Mouse (Mus musculus) hindbrain, embryonic 11.5 days (tissue): ENCODE measurements at regions not wholly inside any gene's neighbourhood (a gene's known extent, or its start where the extent isn't known, plus 50 kb on each side); places are given as distances from the start of the nearest gene placed in this dataset.
A peak's percentile ranks its signal among the peaks of the same experiment; 100 is the strongest.

Source experiments
- ATAC-seq: fragments of 200-750 bp; cut with Nextera tagmentation; 2 replicates; pipeline ENCODE4 v1.8.0; 2017; ENCODE audit warnings: mild to moderate bottlenecking, moderate TSS enrichment, moderate library complexity; ENCODE audit not compliant: low FRiP score
- DNase-seq: peaks from one replicate; pipeline ENCODE4 v3.0.0-alpha.2; 2015; ENCODE audit warnings: low spot score
- H3K27ac ChIP-seq: fragments of 300-500 bp; sonication (generic); 2 replicates; pipeline ENCODE4 v1.5.1; 2014; ENCODE audit warnings: mild to moderate bottlenecking, low read depth, low read length
- H3K27me3 ChIP-seq: fragments of 300-500 bp; sonication (generic); 2 replicates; pipeline ENCODE4 v1.6.1; 2014; ENCODE audit warnings: mild to moderate bottlenecking, low read length, moderate library complexity, mixed read lengths; ENCODE audit not compliant: control insufficient read depth, insufficient read depth
- H3K36me3 ChIP-seq: fragments of 300-500 bp; sonication (generic); 2 replicates; pipeline ENCODE4 v1.6.1; 2014; ENCODE audit warnings: mild to moderate bottlenecking, low read length, moderate library complexity, mixed read lengths; ENCODE audit not compliant: control insufficient read depth, insufficient read depth
- H3K4me1 ChIP-seq: fragments of 300-500 bp; sonication (generic); replicated peaks from 2 replicates; pipeline ENCODE4 v1.6.1; 2014; ENCODE audit warnings: low read length, mixed read lengths; ENCODE audit not compliant: control insufficient read depth, insufficient read depth
- H3K4me2 ChIP-seq: fragments of 300-500 bp; sonication (generic); replicated peaks from 2 replicates; pipeline ENCODE4 v1.6.1; 2014; ENCODE audit warnings: mild to moderate bottlenecking, low read depth, low read length
- H3K4me3 ChIP-seq: fragments of 300-500 bp; sonication (generic); 2 replicates; pipeline ENCODE4 v1.5.1; 2014; ENCODE audit warnings: low read depth, low read length
- H3K9ac ChIP-seq: fragments of 300-500 bp; sonication (generic); 2 replicates; pipeline ENCODE4 v1.6.1; 2014; ENCODE audit warnings: low read depth, low read length
- H3K9me3 ChIP-seq: fragments of 300-500 bp; sonication (generic); 2 replicates; pipeline ENCODE4 v1.6.1; 2016; ENCODE audit warnings: low read length; ENCODE audit not compliant: control insufficient read depth
- WGBS: fragments of 180-500 bp; shearing (Covaris S2); extraction: QIAGEN DNeasy Blood & Tissue Kit; methylation state at CpG from one replicate; pipeline ENCODE4 v1.1.7; 2014; 5-methylcytosine and 5-hydroxymethylcytosine counted together

GRCm38 (mm10) chr17:88212121-88212520, 147.0 kb upstream of the Fbxo11 start:
- ATAC-seq (no peak), DNase-seq (no peak)
- H3K27me3 ChIP-seq: no peaks in the 10 kb centered on the region
- no peaks in the 10 kb centered on the region for H3K4me1 ChIP-seq
- no peak overlapping the region for H3K27ac ChIP-seq
- no peak overlapping the region for H3K4me3 ChIP-seq
- no peaks in the 10 kb centered on the region for H3K36me3 ChIP-seq
- H3K9ac ChIP-seq: no peak overlapping the region
- H3K4me2 ChIP-seq: no peak overlapping the region
- WGBS: 94% methylated on average over 7 of the region's 7 CpGs
- no peaks in the 10 kb centered on the region for H3K9me3 ChIP-seq

GRCm38 (mm10) chr17:88214746-88215145, 149.7 kb upstream of the Fbxo11 start:
- WGBS: 95% methylated on average over 9 of the region's 9 CpGs
- Histone ChIP-seq H3K4me2 (no peak overlapping the region), H3K9ac (no peak overlapping the region), H3K4me1 (no peaks in the 10 kb centered on the region), H3K36me3 (no peaks in the 10 kb centered on the region), H3K27me3 (no peaks in the 10 kb centered on the region), H3K27ac (no peak overlapping the region), H3K4me3 (no peak overlapping the region), H3K9me3 (no peaks in the 10 kb centered on the region)
- DNase-seq: no peak
- ATAC-seq: no peak

- no peak for DNase-seq
- H3K36me3 ChIP-seq: no peaks in the 10 kb centered on the region
- H3K4me1 ChIP-seq: no peaks in the 10 kb centered on the region
- H3K4me3 ChIP-seq: no peak overlapping the region
- no peaks in the 10 kb centered on the region for H3K9me3 ChIP-seq
- H3K9ac ChIP-seq: no peak overlapping the region
- H3K27ac ChIP-seq: no peak overlapping the region
- no peaks in the 10 kb centered on the region for H3K27me3 ChIP-seq
- no peak overlapping the region for H3K4me2 ChIP-seq
- WGBS: 75% methylated on average over 5 of the region's 5 CpGs
- no peak for ATAC-seq
Measured at GRCm38 (mm10) chr17:88222379-88222955, 157.4 kb upstream of the Fbxo11 start.

- Histone ChIP-seq H3K9me3 (no peaks in the 10 kb centered on the region), H3K27ac (no peak overlapping the region), H3K4me2 (no peak overlapping the region), H3K4me1 (no peaks in the 10 kb centered on the region), H3K36me3 (no peaks in the 10 kb centered on the region), H3K9ac (no peak overlapping the region), H3K27me3 (no peaks in the 10 kb centered on the region), H3K4me3 (no peak overlapping the region)
- 88% methylated on average over 8 of the region's 8 CpGs for WGBS
- no peak for ATAC-seq
- no peak for DNase-seq
Measured at GRCm38 (mm10) chr17:88240476-88240875, 175.4 kb upstream of the Fbxo11 start.

GRCm38 (mm10) chr17:88248625-88249024, 183.5 kb upstream of the Fbxo11 start:
- ATAC-seq (no peak), DNase-seq (no peak)
- no peaks in the 10 kb centered on the region for H3K9me3 ChIP-seq
- WGBS: 70% methylated on average over 5 of the region's 5 CpGs
- H3K27ac ChIP-seq: no peak overlapping the region
- no peak overlapping the region for H3K9ac ChIP-seq
- H3K27me3 ChIP-seq: no peaks in the 10 kb centered on the region
- no peak overlapping the region for H3K4me2 ChIP-seq
- H3K36me3 ChIP-seq: no peaks in the 10 kb centered on the region
- no peaks in the 10 kb centered on the region for H3K4me1 ChIP-seq
- H3K4me3 ChIP-seq: no peak overlapping the region; the same call in 1 of the 2 replicates

- H3K4me1 ChIP-seq: no peaks in the 10 kb centered on the region; the same call in 1 of the 2 replicates
- no peak for ATAC-seq
- H3K4me3 ChIP-seq: no peak overlapping the region
- WGBS: 20% methylated on average over 17 of the region's 17 CpGs
- no peak overlapping the region for H3K27ac ChIP-seq
- H3K9me3 ChIP-seq: no peaks in the 10 kb centered on the region
- no peaks in the 10 kb centered on the region for H3K27me3 ChIP-seq
- peak; percentile 85 for DNase-seq
- H3K9ac ChIP-seq: no peak overlapping the region
- no peaks in the 10 kb centered on the region for H3K36me3 ChIP-seq
- H3K4me2 ChIP-seq: peak overlapping the region; percentile 36
Measured at GRCm38 (mm10) chr17:88251949-88252521, 186.9 kb upstream of the Fbxo11 start.

GRCm38 (mm10) chr17:88255744-88256598, 184.5 kb upstream of the Foxn2 start:
- under 1% methylated on average over 40 of the region's 40 CpGs for WGBS
- H3K27me3 ChIP-seq: no peaks in the 10 kb centered on the region
- peak overlapping the region; percentile 51 for H3K4me3 ChIP-seq
- no peaks in the 10 kb centered on the region; the same call in 1 of the 2 replicates for H3K4me1 ChIP-seq
- no peaks in the 10 kb centered on the region for H3K9me3 ChIP-seq
- peak overlapping the region; percentile 89 for H3K4me2 ChIP-seq
- peak overlapping the region; percentile 96 for H3K9ac ChIP-seq
- DNase-seq: peak; percentile 92
- H3K27ac ChIP-seq: peak overlapping the region; percentile 92
- H3K36me3 ChIP-seq: no peaks in the 10 kb centered on the region
- ATAC-seq: peak; percentile 82

- peak; percentile 70 for DNase-seq
- Histone ChIP-seq H3K9me3 (no peaks in the 10 kb centered on the region), H3K4me2 (peak overlapping the region; percentile 89), H3K36me3 (no peaks in the 10 kb centered on the region), H3K4me1 (no peaks in the 10 kb centered on the region; the same call in 1 of the 2 replicates), H3K27ac (peak overlapping the region; percentile 92), H3K27me3 (no peaks in the 10 kb centered on the region), H3K9ac (peak overlapping the region; percentile 96), H3K4me3 (peak overlapping the region; percentile 51)
- 3% methylated on average over 18 of the region's 18 CpGs for WGBS
- ATAC-seq: peak; percentile 66
Measured at GRCm38 (mm10) chr17:88256599-88257544, 183.6 kb upstream of the Foxn2 start.
